Mouse (Mus musculus): Measurements from ENCODE around the gene Tenm4.

GRCm38 (mm10) chr7:96818236-96818916, 647.3 kb downstream of the Tenm4 start:
- TF ChIP-seq CTCF (IDR thresholded peaks at IDR 0.05; ENCODE audit: extremely low read depth, insufficient read length, insufficient replicate concordance, low read depth, low read length): no peak
- no peak for TF ChIP-seq POLR2A (IDR thresholded peaks at IDR 0.05; ENCODE audit: low read depth, low read length)
